Mouse (Mus musculus): ENCODE data around the gene Pip. TPM values are rescaled to one million over a fixed set of nuclear protein-coding genes. Genes with fewer than 3 reads are reported as not detected.

Pip gene
- polyA plus RNA-seq (2014; fragmentation: Nextera tagmentation; extraction: Ambion mirVana), result not detected in 2 replicates

- ATAC-seq (replicated peaks; ENCODE audit: low FRiP score, low TSS enrichment, low read depth), result no peak
These were observed at the start of gene Pip for GRCm38 (mm10) chr6:41847235-41847634. Pip (plus strand) TSS chr6:41847535.

GRCm38 (mm10) chr6:41824086-41824485, 23.2 kb upstream of the Pip start:
- Histone ChIP-seq H3K9me3 (ENCODE audit: control insufficient read depth, low read length) (no peaks in the 10 kb centered on the region), H3K4me2 (ENCODE audit: low read length) (no peak overlapping the region), H3K27ac (ENCODE audit: low read depth) (no peak overlapping the region), H3K36me3 (ENCODE audit: control insufficient read depth, insufficient read depth, low read length) (no peaks in the 10 kb centered on the region), H3K27me3 (replicated peaks; ENCODE audit: control insufficient read depth, insufficient read depth, low read length) (no peaks in the 10 kb centered on the region), H3K4me3 (ENCODE audit: low read depth, low read length) (no peak overlapping the region), H3K4me1 (replicated peaks; ENCODE audit: control insufficient read depth, insufficient read depth, low read length) (no peaks in the 10 kb centered on the region), H3K9ac (ENCODE audit: low read length) (no peak overlapping the region)
- ATAC-seq (replicated peaks; ENCODE audit: low FRiP score, low TSS enrichment, low read depth) (no peak), DNase-seq (ENCODE audit: low spot score) (no peak)

More at GRCm38 (mm10) chr6:41847235-41847634, at the start of gene Pip:
- no peaks in the 10 kb centered on the region for H3K27me3 ChIP-seq (replicated peaks; ENCODE audit: control insufficient read depth, insufficient read depth, low read length)
- H3K4me3 ChIP-seq (ENCODE audit: low read depth, low read length), result no peak within 1 kb of the TSS
- H3K36me3 ChIP-seq (ENCODE audit: control insufficient read depth, insufficient read depth, low read length), result no peaks in the 10 kb centered on the region
- no peaks in the 10 kb centered on the region for H3K4me1 ChIP-seq (replicated peaks; ENCODE audit: control insufficient read depth, insufficient read depth, low read length)
- no peak within 1 kb of the TSS for H3K27ac ChIP-seq (ENCODE audit: low read depth)
- DNase-seq (ENCODE audit: low spot score), result no peak
- H3K4me2 ChIP-seq (ENCODE audit: low read length), result no peak within 1 kb of the TSS
- H3K9ac ChIP-seq (ENCODE audit: low read length), result no peak within 1 kb of the TSS
- 82% methylated on average over 2 of the region's 2 CpGs for WGBS
- no peaks in the 10 kb centered on the region for H3K9me3 ChIP-seq (ENCODE audit: control insufficient read depth, low read length)

- ATAC-seq (replicated peaks; ENCODE audit: low FRiP score, low TSS enrichment, low read depth) (no peak), DNase-seq (ENCODE audit: low spot score) (no peak)
- no peaks in the 10 kb centered on the region for H3K27me3 ChIP-seq (replicated peaks; ENCODE audit: control insufficient read depth, insufficient read depth, low read length)
- 85% methylated on average over 2 of the region's 2 CpGs for WGBS
- H3K9me3 ChIP-seq (ENCODE audit: control insufficient read depth, low read length), result no peaks in the 10 kb centered on the region
- no peak overlapping the region for H3K9ac ChIP-seq (ENCODE audit: low read length)
- no peak overlapping the region for H3K4me3 ChIP-seq (ENCODE audit: low read depth, low read length)
- no peak overlapping the region for H3K27ac ChIP-seq (ENCODE audit: low read depth)
- H3K4me2 ChIP-seq (ENCODE audit: low read length), result no peak overlapping the region
- H3K4me1 ChIP-seq (replicated peaks; ENCODE audit: control insufficient read depth, insufficient read depth, low read length), result no peaks in the 10 kb centered on the region
- no peaks in the 10 kb centered on the region for H3K36me3 ChIP-seq (ENCODE audit: control insufficient read depth, insufficient read depth, low read length)
These were observed 17.8 kb upstream of the Pip start for GRCm38 (mm10) chr6:41829516-41829915.

DNA sequence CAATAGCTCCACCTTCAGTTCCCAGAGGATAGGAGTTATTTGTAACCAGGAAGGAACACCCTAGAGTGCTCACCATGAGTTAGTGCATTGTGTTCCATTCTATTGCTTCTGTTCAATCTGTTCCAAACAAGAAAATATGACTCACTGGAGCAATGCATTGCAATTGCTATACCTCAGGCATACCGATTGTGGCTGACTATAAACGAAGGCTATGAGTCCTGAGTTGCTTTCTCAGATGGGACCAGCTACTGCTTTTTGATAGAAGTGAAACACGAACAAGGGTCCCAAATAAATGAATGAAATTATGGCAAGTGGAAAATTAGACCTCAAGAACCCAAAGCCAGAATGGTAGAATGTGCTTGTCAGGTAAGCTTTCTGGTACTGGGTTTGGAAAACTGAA, 5.4 kb downstream of the Pip start, which contains the start of gene Sval2:
Gene Sval2, plus strand, starts transcription at position 301 of the 400 bp plus-strand sequence.
- Histone ChIP-seq H3K9me3 (ENCODE audit: control insufficient read depth, low read length) (no peaks in the 10 kb centered on the region), H3K9ac (ENCODE audit: low read length) (no peak within 1 kb of the TSS), H3K4me2 (ENCODE audit: low read length) (no peak within 1 kb of the TSS), H3K27ac (ENCODE audit: low read depth) (no peak within 1 kb of the TSS), H3K4me3 (ENCODE audit: low read depth, low read length) (no peak within 1 kb of the TSS), H3K27me3 (replicated peaks; ENCODE audit: control insufficient read depth, insufficient read depth, low read length) (no peaks in the 10 kb centered on the region), H3K4me1 (replicated peaks; ENCODE audit: control insufficient read depth, insufficient read depth, low read length) (no peaks in the 10 kb centered on the region), H3K36me3 (ENCODE audit: control insufficient read depth, insufficient read depth, low read length) (no peaks in the 10 kb centered on the region)
- ATAC-seq (replicated peaks; ENCODE audit: low FRiP score, low TSS enrichment, low read depth) (no peak), DNase-seq (ENCODE audit: low spot score) (no peak)
- WGBS, result 87% methylated on average over 3 of the region's 3 CpGs

GRCm38 (mm10) chr6:41864038-41864437, 16.7 kb downstream of the Pip start:
- no peak overlapping the region for H3K27ac ChIP-seq (ENCODE audit: low read depth)

More at GRCm38 (mm10) chr6:41864038-41864437, 16.7 kb downstream of the Pip start:
- 74% methylated on average over 2 of the region's 2 CpGs for WGBS
- no peak overlapping the region for H3K4me3 ChIP-seq (ENCODE audit: low read depth, low read length)
- no peaks in the 10 kb centered on the region for H3K9me3 ChIP-seq (ENCODE audit: control insufficient read depth, low read length)
- no peak overlapping the region for H3K4me2 ChIP-seq (ENCODE audit: low read length)
- ATAC-seq (replicated peaks; ENCODE audit: low FRiP score, low TSS enrichment, low read depth), result no peak
- H3K9ac ChIP-seq (ENCODE audit: low read length), result no peak overlapping the region
- DNase-seq (ENCODE audit: low spot score), result no peak
- H3K27me3 ChIP-seq (replicated peaks; ENCODE audit: control insufficient read depth, insufficient read depth, low read length), result no peaks in the 10 kb centered on the region
- no peaks in the 10 kb centered on the region for H3K4me1 ChIP-seq (replicated peaks; ENCODE audit: control insufficient read depth, insufficient read depth, low read length)
- H3K36me3 ChIP-seq (ENCODE audit: control insufficient read depth, insufficient read depth, low read length), result no peaks in the 10 kb centered on the region

Other genes starting within 250 kb of the Pip start
- 7.3 and 8.6 TPM in 2 replicates for gene Ephb6, start 242.1 kb upstream of the Pip start, polyA plus RNA-seq (2014; fragmentation: Nextera tagmentation; extraction: Ambion mirVana)
- gene Trpv6, start 211.1 kb upstream of the Pip start, polyA plus RNA-seq (2014; fragmentation: Nextera tagmentation; extraction: Ambion mirVana), result 0.30 and 0.58 TPM in 2 replicates
- gene Trpv5, start 166.8 kb upstream of the Pip start, polyA plus RNA-seq (2014; fragmentation: Nextera tagmentation; extraction: Ambion mirVana), result 0.08 TPM in 1 of 2 replicates, not detected in the other
- gene Llcfc1, start 163.1 kb upstream of the Pip start, polyA plus RNA-seq (2014; fragmentation: Nextera tagmentation; extraction: Ambion mirVana), result not detected in 2 replicates
- gene Kel, start 143.2 kb upstream of the Pip start, polyA plus RNA-seq (2014; fragmentation: Nextera tagmentation; extraction: Ambion mirVana), result 0.64 and 1.7 TPM in 2 replicates
- 0.04 TPM in 1 of 2 replicates, not detected in the other for gene Olfr459, start 72.4 kb upstream of the Pip start, polyA plus RNA-seq (2014; fragmentation: Nextera tagmentation; extraction: Ambion mirVana)
- not detected in 2 replicates for gene Sval2, start 5.5 kb downstream of the Pip start, polyA plus RNA-seq (2014; fragmentation: Nextera tagmentation; extraction: Ambion mirVana)
- gene Sval1, start 104.1 kb downstream of the Pip start, polyA plus RNA-seq (2014; fragmentation: Nextera tagmentation; extraction: Ambion mirVana), result not detected in 2 replicates
- gene Sval3, start 120.6 kb downstream of the Pip start, polyA plus RNA-seq (2014; fragmentation: Nextera tagmentation; extraction: Ambion mirVana), result not detected in 2 replicates
- gene Sva, start 190.9 kb downstream of the Pip start, polyA plus RNA-seq (2014; fragmentation: Nextera tagmentation; extraction: Ambion mirVana), result not detected in 2 replicates